Mouse (Mus musculus) frontal cortex, adult 2 months (tissue): Measurements from ENCODE around the gene Hoxa10. TPM values are rescaled to one million over a fixed set of nuclear protein-coding genes. Genes with fewer than 3 reads are reported as not detected.

Experiments used
- DNase-seq, 2 experiments: peaks; one replicate each; pipeline ENCODE4 v3.0.0; 2022; ENCODE audit warnings: low spot score in 1 of 2; ENCODE audit errors: extremely low spot score in 1 of 2
- polyA plus RNA-seq: library from polyadenylated mRNA; depleted of rRNA; stranded (reverse); fragments of >200 nt; gene quantifications from 2 replicates; pipeline ENCODE4 v1.2.3, GENCODE M21; 2012

Hoxa10 gene
- polyA plus RNA-seq, 1 experiment = not detected

- no peak for DNase-seq
Observed at GRCm38 (mm10) chr6:52232984-52233545, 7.6 kb downstream of the Hoxa10 start.

- no peak for DNase-seq
Observed at GRCm38 (mm10) chr6:52232568-52232965, 8.1 kb downstream of the Hoxa10 start.

GRCm38 (mm10) chr6:52231885-52232567 is 8.6 kb downstream of the Hoxa10 start:
- no peak for DNase-seq

- DNase-seq = no peak
Observed at GRCm38 (mm10) chr6:52230516-52231165, 10.0 kb downstream of the Hoxa10 start, which contains the start of gene Hoxa9. Gene Hoxa9, minus strand, starts transcription at chr6:52231089.

- DNase-seq = no peak
Observed at GRCm38 (mm10) chr6:52229558-52230416, 10.9 kb downstream of the Hoxa10 start.

GRCm38 (mm10) chr6:52228475-52229465 is 11.9 kb downstream of the Hoxa10 start:
- no peak for DNase-seq

- no peak for DNase-seq
Observed at GRCm38 (mm10) chr6:52227470-52228222, 13.0 kb downstream of the Hoxa10 start.

GRCm38 (mm10) chr6:52226569-52227257 is 13.9 kb downstream of the Hoxa10 start:
- no peak for DNase-seq

GRCm38 (mm10) chr6:52225612-52226568 is 14.8 kb downstream of the Hoxa10 start:
- no peak for DNase-seq

GRCm38 (mm10) chr6:52224895-52225611 is 15.6 kb downstream of the Hoxa10 start:
- DNase-seq = no peak

- DNase-seq = no peak
Observed at GRCm38 (mm10) chr6:52223939-52224760, 16.5 kb downstream of the Hoxa10 start.

- DNase-seq = no peak
Observed at GRCm38 (mm10) chr6:52222729-52223128, 17.9 kb downstream of the Hoxa10 start.

- no peak for DNase-seq
Observed at GRCm38 (mm10) chr6:52221993-52222685, 18.5 kb downstream of the Hoxa10 start.

GRCm38 (mm10) chr6:52221337-52221992 is 19.2 kb downstream of the Hoxa10 start, which contains the start of gene Hoxa7:
Gene Hoxa7, minus strand, starts transcription at chr6:52221854.
- DNase-seq = peak; percentile 42 to 86
